Mouse (Mus musculus): ENCODE measurements around the gene Tle2. TPM values are rescaled to one million over a fixed set of nuclear protein-coding genes. Genes with fewer than 3 reads are reported as not detected.

Tle2 gene
- total RNA-seq, 2 experiments from 2014 or later, result 4.4 to 4.7 TPM

DNA sequence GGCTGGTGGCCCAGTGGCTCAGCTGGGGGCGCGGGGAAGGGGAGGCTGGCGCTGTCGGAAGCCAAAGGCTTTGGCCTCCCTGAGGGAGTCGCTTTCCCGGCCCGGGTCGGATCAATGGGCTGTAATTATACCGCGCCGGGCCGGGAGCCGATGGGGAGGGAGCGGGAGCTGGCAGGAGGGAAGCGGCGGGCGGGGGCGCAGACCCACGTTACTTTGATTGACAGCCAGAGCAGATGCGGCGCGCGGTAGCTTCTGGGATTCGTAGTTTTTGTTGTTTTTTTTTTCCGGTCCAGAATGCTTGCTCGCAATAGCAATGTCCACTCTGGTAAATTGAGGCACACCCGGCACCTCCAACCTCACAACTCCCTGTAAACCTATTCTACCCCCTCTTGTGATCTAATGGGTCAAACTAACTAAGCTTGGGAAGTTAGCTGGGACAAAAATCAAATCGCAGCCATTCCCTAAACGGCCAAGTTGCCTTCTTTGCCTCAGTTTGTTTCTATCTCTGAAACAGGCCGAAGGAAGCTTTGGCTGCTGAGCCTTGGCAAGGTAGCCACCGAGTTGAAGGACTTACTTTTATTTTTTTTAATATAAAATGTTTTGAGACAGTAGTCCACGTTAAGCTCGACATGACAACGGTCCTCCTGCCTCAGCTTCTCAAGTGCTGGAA, 3.4 kb upstream of the Tle2 start:
- intact Hi-C loops (cut with DNase I), result no loop called here
- DNase-seq, result peak; percentile 88 to 92

DNA sequence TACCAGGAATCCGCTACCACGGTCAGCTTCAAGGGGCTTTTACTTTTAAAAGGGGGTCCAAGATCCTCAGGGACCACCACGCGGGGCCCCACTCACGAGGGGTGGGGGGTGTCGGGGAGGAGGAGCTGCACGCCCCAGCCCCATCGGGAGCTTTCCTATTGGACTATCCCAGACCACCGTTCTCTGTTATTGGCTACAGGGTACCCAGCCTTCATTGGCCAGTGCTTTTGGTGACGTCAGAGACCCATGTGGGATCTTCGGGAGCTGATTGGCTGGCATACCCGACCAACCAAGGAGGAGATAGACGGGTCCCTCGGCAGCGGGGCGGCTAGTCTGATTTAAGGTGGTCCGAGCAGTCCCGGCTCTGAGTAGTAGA, 2.9 kb upstream of the Tle2 start:
- intact Hi-C loops (cut with DNase I), result no loop called here
- DNase-seq, result peak; percentile 98

DNA sequence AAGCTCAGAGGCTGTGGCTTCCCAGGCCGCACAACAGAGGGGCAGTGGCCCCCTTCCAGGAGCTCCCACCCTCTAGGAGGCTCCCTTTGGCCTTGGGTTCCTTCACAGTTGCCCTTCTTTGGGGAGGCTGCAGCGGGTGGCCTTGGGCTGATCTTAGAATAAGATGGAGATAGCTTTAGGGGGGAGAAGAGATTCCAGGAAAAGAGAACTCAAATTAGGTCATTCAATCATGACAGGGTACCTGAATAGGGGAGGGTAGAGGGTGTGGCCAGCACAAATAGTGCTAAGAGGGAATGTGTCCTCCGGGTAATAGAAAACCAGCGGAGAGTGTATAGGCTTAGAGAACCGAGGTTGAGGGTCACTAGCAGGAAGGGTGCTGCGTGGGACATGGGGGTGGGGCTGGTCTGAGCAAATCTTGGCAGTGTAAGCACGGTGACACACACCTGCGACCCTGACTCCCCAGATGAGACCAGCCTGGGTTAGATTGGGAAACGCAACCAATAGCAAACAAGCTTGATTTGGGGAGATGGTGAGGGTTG, 2.2 kb upstream of the Tle2 start:
- intact Hi-C loops (cut with DNase I), result no loop called here
- DNase-seq, result no peak

DNA sequence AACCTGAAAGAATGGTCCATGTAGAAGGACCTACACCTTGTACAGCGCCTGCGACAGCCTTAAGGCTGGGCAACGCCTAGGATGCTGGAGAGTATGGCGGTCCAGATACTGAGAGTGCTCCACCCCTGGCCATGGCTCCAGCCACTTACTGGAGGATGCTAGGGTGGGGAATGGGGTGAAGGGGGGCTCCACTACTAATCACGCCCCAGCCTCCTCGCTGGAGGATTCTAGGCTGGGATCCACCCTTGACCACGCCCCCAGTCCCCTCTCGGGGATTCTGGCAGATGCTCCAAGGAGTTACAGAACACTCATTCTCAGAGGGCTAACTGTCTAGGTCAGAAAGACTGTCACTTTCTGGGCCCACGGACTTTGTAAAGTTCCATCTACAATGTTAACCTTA, 1.4 kb upstream of the Tle2 start:
- peak; percentile 55 to 66 for DNase-seq
- intact Hi-C loops (cut with DNase I), result no loop called here

DNA sequence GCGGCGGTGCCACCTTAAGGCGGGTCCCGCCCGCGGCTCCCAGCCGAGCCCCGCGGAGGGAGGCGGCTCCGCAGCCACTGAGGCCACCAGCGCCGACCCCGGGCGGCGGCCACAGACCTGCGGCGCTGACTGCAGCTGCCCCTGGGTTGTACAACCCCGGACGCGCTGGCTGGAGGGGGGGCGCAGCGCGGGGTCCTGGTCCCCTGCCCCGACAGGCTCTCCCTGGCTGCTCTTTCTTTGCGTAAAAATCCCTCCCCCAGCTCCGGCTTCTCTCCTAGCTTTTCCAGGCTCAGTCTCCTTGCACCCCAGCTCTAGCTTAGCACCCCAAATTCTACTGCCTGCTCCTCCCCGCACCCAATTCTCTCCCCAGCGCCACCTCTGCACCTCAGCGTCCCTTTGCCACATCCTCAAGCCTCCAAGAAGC, 859 bp downstream of the Tle2 start:
- DNase-seq, result no peak
- intact Hi-C loops (cut with DNase I), result no loop called here

DNA sequence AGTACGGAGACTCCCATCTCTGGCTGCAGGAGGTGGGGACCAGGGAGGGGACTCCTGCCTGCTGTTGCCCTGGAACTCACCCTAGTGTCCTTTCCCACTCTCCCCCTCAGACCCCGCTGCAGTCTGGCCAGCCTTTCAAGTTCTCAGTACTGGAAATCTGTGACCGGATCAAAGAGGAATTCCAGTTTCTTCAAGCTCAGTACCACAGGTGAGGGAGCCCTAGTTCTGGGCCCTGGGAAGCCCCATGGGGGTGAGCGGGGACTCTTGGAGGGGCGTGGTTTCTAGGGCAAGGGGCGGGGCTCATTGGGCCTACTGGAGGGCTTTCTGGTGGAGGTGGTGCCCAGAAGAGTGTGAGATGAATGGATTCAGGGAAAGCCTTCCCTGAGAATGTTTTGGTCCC, 1.3 kb downstream of the Tle2 start:
- intact Hi-C loops (cut with DNase I), result no loop called here
- no peak for DNase-seq

DNA sequence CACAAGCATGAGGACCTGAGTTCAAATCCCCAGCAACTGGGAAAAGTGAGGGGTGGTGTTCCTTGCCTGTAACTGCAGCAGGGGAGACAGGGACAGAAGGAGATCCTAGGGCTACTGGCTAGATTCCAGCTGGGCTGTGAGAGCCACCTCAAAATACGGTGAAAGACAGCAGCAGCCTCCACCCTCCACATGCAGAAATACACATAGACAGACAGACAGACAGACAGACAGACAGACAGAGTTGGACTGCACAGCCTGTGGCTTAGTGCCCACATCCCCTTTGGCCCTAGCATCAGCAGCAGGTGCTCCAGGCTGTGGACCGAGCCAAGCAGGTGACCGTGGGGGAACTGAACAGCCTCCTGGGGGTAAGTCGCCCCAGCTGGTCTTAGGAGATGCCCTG, 5.6 kb downstream of the Tle2 start:
- DNase-seq, result no peak
- intact Hi-C loops (cut with DNase I), result no loop called here

DNA sequence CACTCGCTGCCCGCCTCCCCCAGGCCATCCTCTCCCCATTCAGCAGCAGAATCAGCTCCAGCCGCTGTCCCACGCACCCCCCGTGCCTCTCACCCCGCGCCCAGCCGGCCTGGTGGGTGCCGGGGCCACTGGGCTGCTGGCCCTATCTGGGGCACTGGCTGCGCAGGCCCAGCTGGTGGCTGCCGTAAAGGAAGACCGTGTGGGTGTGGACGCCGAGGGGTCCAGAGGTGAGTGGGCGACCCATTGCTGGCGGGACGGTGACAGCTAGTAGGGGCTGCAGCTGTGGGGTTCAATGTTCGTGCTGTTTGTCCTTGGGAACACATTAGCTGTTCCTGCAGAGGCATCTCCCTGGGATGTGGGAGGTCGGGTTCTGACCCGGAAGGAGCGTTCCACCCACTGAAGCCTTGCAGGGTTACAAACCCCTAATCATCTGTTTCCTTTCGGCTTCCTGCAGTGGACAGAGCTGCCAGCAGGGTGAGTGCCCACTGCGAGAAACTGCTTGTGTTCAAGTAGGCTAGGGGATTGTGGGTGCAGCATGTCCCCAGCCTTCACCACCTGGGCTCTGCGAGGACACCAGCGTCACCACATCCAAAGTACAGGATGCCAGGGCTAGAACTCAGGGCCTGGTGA, 6.2 kb downstream of the Tle2 start:
- DNase-seq, result no peak

DNA sequence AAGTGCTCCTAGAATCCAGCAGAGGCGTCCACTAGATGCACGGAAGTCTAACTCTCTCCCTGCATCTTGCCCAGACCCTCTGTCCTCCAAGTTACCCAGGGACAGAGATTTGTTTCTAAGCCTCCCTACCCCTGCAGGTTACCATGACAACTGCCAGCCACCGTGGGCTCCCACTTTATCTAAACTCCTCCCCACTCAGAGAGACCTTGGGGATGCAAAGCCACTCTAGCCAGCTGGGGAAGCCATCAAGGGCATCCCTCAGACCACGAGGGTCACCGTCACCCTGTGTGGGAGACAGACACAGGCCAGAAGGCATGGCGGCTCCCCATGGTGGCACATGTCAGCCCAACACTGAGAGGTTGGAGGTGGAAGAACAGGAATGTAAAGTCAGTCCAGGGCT, 9.0 kb downstream of the Tle2 start:
- no peak for DNase-seq
- intact Hi-C loops (cut with DNase I), result no loop called here

More for the DNA sequence above, 6.2 kb downstream of the Tle2 start:
- intact Hi-C loops (cut with DNase I), result no loop called here

DNA sequence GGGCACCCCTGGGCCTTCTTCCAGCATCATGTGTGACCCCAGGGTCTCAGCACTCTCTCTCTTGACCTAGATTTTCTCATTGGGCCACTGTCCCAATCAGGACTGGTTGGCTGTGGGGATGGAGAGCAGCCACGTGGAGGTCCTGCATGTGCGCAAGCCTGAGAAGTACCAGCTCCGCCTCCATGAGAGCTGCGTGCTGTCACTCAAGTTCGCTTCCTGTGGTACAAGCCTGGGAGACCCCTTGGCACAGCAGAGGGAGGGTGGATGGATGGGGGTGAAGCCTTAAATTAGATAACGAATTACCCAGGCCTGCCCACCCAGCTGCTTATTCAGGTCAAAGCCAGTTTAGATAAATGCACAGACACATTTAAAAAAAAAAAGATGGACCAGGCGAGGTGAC, 14.4 kb downstream of the Tle2 start:
- no peak for DNase-seq
- intact Hi-C loops (cut with DNase I), result no loop called here

DNA sequence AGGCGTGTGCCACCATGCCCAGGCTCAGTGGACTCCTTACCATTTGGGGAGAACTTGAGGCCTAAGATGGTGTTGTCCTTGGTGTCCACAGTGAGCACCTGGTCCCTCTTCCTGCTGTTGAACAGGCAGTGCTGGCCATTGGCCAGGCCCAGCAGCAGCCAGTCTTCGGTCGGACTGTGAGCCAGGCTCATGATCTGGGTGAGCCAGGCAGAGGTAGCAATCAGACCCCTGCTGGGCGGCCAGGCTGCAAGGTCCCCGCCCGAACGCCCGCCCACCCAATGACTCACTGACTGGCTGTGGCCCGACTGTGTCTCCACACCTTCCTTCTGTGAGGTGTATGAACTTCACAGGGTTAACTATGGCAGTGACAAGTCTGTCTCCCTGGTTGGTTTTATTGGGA, 17.5 kb downstream of the Tle2 start:
- DNase-seq, result no peak
- intact Hi-C loops (cut with DNase I), result no loop called here

DNA sequence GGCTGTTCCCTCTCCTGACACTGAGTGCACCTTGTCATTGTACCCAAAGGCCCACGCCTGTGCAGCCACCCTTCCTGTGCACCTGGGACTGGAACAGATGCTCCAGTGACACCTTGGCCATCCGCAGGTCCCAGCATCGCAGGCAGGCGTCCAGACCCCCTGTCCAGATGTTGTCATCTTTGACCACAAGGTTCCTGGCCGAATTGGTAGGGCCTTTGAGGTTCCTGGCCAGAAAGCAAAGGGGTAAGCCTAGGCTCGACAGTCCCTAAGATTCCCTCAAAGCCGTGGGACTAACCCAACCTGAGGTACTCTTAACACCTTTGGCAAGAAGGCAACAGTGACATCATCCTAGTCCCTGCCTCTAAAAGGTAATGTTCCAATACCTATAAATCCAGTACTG, 18.3 kb downstream of the Tle2 start:
- intact Hi-C loops (cut with DNase I), result no loop called here
- DNase-seq, result no peak

DNA sequence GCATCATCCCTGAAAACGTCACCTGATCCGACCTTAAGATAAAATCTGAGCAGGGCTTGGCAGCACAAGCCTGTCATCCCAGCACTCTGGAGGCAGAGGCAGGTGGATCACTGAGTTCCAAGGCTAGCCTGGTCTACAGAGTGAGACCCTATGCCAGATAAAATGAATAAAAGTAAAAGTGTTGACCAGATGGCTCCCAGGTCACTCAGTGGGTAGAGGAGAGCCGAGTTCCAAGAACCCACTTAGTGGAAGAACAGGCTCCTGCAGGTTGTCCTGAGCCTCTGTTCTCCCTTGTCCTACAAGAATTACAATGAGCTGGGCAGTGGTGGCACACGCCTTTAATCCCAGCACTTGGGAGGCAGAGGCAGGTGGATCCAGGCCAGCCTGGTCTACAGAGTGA, 18.9 kb downstream of the Tle2 start:
- intact Hi-C loops (cut with DNase I), result no loop called here
- DNase-seq, result no peak

DNA sequence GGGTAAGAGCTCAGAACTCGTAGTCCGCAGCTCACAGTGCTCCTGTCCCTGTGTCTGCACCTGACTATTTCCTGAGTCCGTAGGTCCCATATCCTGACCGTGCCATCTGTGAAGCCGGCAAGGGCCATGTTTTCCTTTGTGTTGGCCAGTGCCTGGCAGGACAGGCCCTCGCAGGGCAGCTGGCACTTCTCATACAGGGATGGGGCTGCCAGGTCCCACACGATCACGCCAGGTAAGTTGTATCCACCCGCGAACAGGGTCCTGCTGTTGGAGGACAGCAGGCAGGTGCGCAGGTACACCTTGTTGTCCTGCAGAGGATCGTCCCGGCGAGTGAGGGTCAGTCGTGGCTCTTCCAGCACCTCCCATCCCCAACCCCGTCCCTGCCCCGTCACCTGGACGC, 19.6 kb downstream of the Tle2 start:
- DNase-seq, result no peak
- intact Hi-C loops (cut with DNase I), result no loop called here

DNA sequence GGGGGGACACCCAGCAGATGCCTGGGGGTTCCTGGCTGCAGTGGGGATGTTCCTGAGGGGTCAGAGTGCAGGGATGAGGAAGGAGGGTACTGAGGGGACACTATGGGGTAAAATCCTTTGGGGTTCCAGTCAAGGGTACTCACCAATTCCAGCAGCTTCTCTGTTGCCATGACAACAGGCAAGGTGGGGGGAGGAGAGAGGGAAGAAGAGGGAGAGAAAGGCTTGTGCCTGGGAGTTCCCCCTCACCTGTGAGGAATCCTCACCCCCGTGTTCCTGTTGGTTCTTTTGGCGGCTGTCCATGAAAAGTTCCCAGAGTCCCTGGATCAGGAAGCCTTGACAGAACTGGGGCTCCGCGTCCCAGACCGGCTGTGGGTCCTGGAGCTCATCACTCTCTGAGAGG, 21.2 kb downstream of the Tle2 start:
- intact Hi-C loops (cut with DNase I), result no loop called here
- DNase-seq, result no peak

DNA sequence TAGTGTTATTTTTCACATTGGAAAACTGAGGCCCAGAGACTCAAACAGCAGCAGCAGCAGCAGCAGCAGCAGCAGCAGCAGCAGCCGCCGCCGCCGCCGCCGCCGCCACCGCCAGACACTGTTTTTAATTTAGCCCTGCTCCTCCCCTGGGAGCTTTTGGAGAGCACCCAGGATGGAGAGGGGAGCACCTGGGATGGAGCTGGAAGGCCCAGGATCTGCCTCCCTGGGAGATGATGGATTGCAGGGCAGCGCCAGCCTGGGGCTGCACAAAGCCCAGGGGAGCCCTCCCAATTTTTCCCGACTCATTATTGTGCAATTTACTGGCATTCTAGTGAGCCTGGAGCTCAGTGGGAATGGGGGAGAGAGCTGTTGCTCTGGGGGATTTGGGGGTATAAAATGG, 22.2 kb downstream of the Tle2 start:
- intact Hi-C loops (cut with DNase I), result no loop called here
- peak; percentile 42 to 45 for DNase-seq

DNA sequence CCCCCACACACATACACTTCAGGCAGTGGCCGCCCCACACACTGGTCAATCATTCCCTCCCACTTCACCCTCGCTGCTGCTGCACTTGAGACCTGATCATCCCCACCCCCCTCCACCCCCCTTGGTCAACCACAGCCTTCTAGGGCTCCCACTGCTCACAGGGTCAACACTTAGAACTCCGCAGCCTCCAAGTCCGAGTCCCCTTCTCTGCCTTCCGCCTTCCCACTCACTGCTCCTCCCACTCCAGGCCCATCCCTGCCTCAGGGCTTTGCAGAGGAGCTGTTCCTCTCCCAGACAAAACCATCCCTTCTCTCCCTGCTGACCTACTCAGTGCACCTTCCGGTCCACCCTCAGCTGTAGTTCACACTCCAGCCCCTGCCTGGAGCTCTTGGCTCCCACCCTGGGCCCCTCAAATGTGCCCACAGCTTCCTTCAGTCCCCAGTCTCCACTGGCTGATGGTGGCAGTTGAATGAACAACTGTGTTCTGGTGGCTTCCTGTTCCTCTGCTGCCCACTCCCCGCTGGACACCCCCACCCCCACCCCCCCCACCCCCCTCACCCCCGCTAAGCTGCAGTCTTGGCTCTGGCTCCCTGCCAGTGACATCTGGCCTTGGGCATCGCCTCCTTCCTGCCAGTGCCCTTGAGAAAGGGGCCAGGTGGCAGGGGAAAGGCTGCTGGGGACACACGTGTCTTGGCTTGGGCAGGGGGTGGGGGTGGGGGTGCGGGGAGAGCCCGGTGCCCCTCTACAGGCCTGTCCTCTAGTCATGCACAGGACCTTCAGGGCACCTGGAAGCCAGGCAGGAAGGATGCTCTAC, 23.0 kb downstream of the Tle2 start:
- DNase-seq, result no peak
- intact Hi-C loops (cut with DNase I), result no loop called here

DNA sequence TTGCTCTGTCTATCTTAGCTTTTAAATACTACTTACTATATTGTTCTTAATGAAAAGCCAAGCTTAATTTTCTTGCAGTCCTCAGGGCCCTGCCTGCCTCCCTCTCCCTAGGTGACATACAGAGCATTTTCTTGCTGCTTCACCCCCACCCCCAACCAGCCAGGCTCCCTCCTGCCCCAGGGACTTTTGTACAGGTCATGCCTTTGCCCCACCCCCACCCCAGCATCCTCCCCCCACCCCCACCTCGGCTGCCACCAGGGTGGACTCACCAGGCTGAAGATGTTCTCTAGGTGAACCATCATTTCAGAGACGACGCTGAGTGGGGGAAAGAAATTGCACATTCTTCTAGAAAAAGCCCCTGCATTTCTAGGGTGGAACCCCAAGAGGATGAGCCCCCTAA, 24.0 kb downstream of the Tle2 start:
- intact Hi-C loops (cut with DNase I), result no loop called here
- DNase-seq, result no peak

DNA sequence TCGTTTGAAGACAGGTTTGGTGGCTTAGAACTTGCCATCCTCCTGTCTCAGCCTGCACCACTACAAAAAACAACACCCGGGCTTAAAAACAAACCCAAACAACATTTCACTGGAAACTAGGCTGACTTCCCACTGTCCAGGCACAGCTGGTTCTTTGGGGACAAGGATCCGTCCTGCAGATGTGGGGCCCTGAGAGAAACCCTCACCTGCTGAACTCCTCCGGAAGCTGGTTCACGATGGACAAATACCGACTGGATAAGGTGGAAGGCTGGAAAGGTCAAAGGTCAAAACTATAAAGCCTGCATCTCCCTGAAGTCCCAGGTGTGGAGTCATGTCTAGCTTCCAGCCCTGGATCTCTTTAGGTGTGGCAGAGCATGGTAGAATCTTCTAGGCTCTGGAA, 24.5 kb downstream of the Tle2 start:
- DNase-seq, result no peak
- intact Hi-C loops (cut with DNase I), result no loop called here

DNA sequence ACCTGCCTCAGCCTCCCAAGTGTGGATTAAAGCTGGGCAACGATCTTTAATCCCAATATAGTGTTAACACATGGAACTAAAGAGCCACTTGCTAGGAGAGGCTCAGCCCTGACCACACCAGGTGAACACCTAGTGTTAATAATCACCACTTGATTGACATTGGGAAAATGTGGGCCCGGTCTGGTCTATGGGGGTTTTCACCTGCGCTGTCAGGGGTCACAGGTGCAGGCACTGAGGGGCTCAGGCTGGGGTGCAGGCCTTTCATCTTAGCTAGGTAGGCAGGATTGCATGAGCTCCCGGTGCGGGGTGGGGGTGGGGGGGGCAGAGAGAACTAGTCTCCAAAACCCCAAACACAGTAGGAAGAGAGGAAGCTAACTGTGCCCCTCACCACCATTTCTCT, 25.3 kb downstream of the Tle2 start:
- no peak for DNase-seq
- intact Hi-C loops (cut with DNase I), result loop anchor here (5.0 kb wide), 2 partner anchors 82 to 102 kb away; partner anchors contain the start of gene Ncln

DNA sequence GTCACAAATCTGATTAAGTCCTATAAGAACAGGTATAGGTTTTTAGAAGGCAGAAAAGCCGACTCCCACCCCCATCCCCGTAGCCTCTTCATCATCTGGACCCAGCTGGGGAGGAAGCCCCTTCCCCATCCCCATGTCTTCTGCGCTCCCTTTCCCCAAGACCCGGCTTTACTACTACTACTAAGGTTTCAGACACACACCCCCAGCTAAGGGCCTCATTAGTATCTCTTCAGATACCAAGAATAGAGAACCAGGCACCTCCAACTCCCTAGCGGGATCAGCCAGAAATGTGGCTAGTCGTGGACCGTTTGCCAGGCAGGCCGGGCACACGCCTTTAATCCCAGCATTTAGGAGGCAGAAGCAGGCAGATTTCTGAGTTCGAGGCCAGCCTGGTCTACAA, 25.7 kb downstream of the Tle2 start:
- DNase-seq, result no peak
- intact Hi-C loops (cut with DNase I), result loop anchor here (5.0 kb wide), 2 partner anchors 83 to 103 kb away; partner anchors contain the start of gene Ncln

Data from gastrocnemius, postnatal 36 days (tissue).